Mouse (Mus musculus) T-helper 2 cell (primary cell): ENCODE measurements at regions not wholly inside any gene's neighbourhood (a gene's known extent, or its start where the extent isn't known, plus 50 kb on each side); places are given as distances from the start of the nearest gene placed in this dataset.

Experiments used
- in situ Hi-C: fragments of 300-600 bp; cut with MboI, MseI; formaldehyde crosslinking; loops from one replicate; pipeline ENCODE4 v1.15.1; 2025; ENCODE audit warnings: high pct_unique_total_duplicates

- in situ Hi-C loops: no loop called here
These were observed 55.8 kb downstream of the Mid1ip1 start for GRCm38 (mm10) chrX:10770575-10770974.

- in situ Hi-C loops: no loop called here
These were observed 61.1 kb downstream of the Mid1ip1 start for GRCm38 (mm10) chrX:10775714-10776515.

GRCm38 (mm10) chrX:10776516-10776818 lies 61.7 kb downstream of the Mid1ip1 start:
- in situ Hi-C loops: no loop called here

- in situ Hi-C loops: no loop called here
These were observed 63.2 kb downstream of the Mid1ip1 start for GRCm38 (mm10) chrX:10778014-10778413.

GRCm38 (mm10) chrX:10786359-10786758 lies 71.5 kb downstream of the Mid1ip1 start:
- in situ Hi-C loops: no loop called here

- in situ Hi-C loops: no loop called here
These were observed 72.2 kb downstream of the Mid1ip1 start for GRCm38 (mm10) chrX:10787057-10787456.

- in situ Hi-C loops: no loop called here
These were observed 105.6 kb downstream of the Mid1ip1 start for GRCm38 (mm10) chrX:10820313-10820920.

- in situ Hi-C loops: no loop called here
These were observed 118.9 kb downstream of the Mid1ip1 start for GRCm38 (mm10) chrX:10833681-10834080.

GRCm38 (mm10) chrX:10857089-10857488 lies 142.3 kb downstream of the Mid1ip1 start:
- in situ Hi-C loops: no loop called here

- in situ Hi-C loops: no loop called here
These were observed 142.9 kb downstream of the Mid1ip1 start for GRCm38 (mm10) chrX:10857668-10858067.

- in situ Hi-C loops: no loop called here
These were observed 156.8 kb downstream of the Mid1ip1 start for GRCm38 (mm10) chrX:10871613-10872012.

GRCm38 (mm10) chrX:10877856-10878255 lies 163.0 kb downstream of the Mid1ip1 start:
- in situ Hi-C loops: no loop called here

- in situ Hi-C loops: no loop called here
These were observed 164.1 kb downstream of the Mid1ip1 start for GRCm38 (mm10) chrX:10878922-10879321.

GRCm38 (mm10) chrX:10883729-10884464 lies 169.1 kb downstream of the Mid1ip1 start:
- in situ Hi-C loops: no loop called here

GRCm38 (mm10) chrX:10892815-10893214 lies 178.0 kb downstream of the Mid1ip1 start:
- in situ Hi-C loops: loop anchor here (10.0 kb wide), 1 partner anchor 1632 kb away; no protein-coding TSS in a partner anchor

GRCm38 (mm10) chrX:10896193-10896955 lies 181.6 kb downstream of the Mid1ip1 start:
- in situ Hi-C loops: loop anchor here (10.0 kb wide), 1 partner anchor 1628 kb away; no protein-coding TSS in a partner anchor

GRCm38 (mm10) chrX:10902686-10903085 lies 187.9 kb downstream of the Mid1ip1 start:
- in situ Hi-C loops: no loop called here

- in situ Hi-C loops: no loop called here
These were observed 189.3 kb downstream of the Mid1ip1 start for GRCm38 (mm10) chrX:10904072-10904471.

- in situ Hi-C loops: no loop called here
These were observed 190.1 kb downstream of the Mid1ip1 start for GRCm38 (mm10) chrX:10904889-10905288.

- in situ Hi-C loops: no loop called here
These were observed 196.6 kb downstream of the Mid1ip1 start for GRCm38 (mm10) chrX:10911127-10912061.
